Mouse (Mus musculus) layer of hippocampus, postnatal 25 days (tissue): ENCODE measurements around the gene Golga1. TPM values are rescaled to one million over a fixed set of nuclear protein-coding genes. Genes with fewer than 3 reads are reported as not detected.

Experiments used
- DNase-seq, 2 experiments: peaks; one replicate each; pipeline ENCODE4 v3.0.0; 2022; ENCODE audit warnings: mixed read lengths in 2 of 2, low spot score in 1 of 2; ENCODE audit errors: extremely low spot score in 1 of 2
- total RNA-seq, 2 experiments: library from RNA; stranded (reverse); gene quantifications; 2 replicates each; pipeline ENCODE4 v1.2.3; 2021

The Golga1 gene
- total RNA-seq, 2 experiments from 2014 or later, result 30.8 to 36.4 TPM

DNA sequence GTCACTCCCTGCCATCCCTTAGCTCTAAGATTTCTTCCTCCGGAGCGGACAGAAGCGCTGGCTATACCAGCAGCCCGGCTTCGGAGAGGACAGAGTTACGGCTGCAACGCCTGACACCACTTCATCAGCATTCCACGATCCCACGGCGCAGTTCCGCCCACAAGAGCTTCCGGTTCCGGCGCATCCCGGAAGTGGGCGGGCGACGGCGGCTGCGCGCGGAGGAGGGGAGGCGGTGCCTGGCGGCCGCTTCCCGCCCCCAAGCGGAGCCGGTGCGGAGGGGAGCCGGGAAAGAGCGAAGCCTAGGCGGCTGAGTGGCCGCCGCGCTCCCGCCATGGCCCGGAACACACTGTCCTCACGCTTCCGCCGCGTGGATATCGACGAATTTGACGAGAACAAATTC is 57.5 kb downstream of the Golga1 start:
- DNase-seq, result peak; percentile 87 to 91

DNA sequence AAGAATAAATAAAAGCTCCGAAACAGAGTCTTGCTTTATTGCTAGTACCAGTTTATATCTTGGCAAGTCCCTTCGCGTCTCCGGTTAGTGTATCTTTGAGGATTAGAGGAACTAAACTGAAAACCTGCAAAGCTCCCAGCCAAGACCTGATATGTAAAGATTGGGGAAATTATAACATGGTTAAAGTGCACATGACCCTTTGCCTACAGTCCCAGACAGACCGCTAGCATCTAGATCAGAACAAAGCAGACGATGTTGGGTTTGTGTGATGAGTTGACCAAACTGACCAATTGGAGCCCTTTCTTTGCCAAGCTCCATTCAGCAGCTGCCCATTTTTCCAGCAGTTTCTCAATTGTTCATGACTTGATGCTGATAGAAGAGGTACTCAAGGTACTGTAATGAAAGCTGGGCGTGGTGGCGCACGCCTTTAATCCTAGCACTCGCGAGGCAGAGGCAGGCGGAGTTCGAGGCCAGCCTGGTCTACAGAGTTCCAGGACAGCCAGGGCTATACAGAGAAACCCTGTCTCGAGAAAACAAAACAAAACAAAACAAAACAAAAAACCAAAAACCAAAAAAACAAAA is 59.1 kb downstream of the Golga1 start:
- no peak for DNase-seq

DNA sequence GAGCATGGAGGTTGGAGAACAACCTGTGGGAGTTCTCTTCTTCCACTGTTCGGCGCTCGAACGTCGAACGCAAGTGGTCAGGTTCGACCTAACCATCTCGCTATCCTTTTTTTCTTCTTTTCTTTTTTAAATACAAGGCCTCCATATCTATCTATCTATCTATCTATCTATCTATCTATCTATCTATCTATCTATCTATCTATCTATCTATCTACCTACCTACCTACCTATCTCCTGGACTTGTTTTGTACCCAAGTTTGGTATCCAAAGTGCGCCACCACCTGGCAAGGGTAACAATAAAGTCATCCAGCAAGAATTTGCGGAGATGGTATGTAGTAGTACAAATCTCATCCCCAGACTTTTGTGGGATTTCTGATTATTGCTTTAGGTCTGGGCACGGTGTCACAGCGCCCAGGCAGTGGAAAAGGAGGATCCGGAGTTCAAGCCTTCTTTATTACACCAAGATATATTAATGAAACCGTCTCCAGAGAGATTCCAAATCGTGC is 59.7 kb downstream of the Golga1 start, which contains the start of gene Rpl35:
TSS of gene Rpl35 (minus strand) at position 51 of the 506 bp plus-strand sequence.
- DNase-seq, result peak in 1 of 2 experiments; percentile 49

DNA sequence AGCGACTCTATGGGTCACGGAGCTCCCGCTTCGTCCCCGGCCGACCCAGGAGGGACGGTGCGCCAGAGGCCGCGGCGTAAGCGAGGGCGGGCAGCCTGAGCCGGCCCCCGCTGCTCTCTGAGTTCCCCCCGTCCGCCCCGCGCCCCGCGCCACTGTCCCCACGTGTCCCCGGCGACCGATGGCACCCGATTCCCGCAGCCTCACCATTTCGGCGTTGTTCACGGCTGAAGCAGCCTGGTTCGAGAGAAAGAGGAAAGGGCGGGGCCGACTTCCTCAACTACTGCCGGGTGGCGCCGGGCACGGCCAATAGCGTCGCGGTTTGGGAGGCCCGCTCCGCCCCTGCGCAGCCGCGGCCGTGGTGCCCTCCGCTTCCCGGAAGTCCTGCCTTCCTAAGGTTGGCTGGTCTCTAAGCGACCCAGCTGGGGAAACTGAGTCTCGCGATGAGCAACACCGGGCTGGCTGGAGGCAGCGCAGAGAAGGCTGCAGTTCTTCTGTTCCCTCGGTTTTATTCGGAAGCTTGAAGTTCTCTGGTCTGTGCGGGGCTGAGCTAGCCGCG is 60.4 kb downstream of the Golga1 start, which contains the start of gene Arpc5l:
TSS of gene Arpc5l (plus strand) at position 469 of the 556 bp plus-strand sequence.
- peak; percentile 82 to 83 for DNase-seq

DNA sequence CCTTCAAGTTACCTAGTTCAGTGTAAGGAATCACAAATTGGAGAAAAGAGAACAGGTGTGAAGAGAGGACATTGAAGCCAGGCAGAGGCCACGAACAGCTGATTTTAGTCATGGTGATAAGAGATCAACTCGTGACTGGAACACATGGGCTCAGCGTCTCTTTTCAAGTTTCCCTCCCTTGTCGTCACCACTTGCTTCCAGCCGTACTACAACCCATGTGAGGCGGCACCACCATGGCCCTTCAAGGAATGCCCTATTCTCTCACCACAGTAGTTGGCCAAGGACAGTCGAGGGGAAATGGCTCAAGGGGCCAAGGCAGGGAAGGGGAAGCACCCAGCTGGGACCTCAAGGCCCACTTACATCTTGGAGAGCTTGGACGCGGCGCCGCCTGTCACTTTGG is 61.0 kb downstream of the Golga1 start:
- DNase-seq, result no peak

DNA sequence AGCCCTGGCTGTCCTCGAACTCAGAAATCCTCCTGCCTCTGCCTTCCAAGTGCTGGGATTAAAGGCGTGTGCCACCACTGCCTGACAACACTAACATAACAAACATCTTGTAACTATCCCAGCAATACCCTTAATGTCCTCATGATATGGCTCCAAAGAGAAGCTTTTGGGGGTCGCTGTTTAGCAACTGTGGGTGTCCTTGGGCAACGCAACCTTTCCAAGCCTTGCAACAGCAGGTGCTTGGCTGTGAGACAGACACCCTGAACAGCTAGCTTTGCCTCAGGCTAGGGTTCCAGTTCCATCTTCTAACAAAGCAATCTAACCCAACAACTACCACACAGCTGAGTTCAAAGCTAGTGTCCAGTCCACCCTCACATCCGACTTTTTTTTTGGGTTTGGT is 61.8 kb downstream of the Golga1 start:
- no peak for DNase-seq

DNA sequence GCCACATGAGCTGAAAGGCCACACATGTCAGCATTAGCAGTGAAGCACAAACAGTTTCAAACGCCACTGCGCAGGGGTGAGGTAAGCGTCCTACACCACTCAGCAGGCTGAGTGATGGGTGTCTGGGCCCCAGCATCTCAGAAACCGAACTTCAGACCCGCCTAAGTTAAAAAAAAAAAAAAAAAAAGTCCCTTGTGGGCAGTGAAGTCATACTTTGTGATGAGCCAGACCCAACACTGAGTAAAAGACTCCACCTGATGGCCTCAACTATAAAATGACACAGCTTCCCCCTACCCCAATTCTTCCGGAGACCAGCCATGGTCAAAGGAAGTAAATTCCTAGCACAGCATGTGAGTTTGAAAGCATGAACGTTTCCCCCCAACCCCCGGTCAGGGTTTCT is 62.2 kb downstream of the Golga1 start:
- DNase-seq, result no peak

DNA sequence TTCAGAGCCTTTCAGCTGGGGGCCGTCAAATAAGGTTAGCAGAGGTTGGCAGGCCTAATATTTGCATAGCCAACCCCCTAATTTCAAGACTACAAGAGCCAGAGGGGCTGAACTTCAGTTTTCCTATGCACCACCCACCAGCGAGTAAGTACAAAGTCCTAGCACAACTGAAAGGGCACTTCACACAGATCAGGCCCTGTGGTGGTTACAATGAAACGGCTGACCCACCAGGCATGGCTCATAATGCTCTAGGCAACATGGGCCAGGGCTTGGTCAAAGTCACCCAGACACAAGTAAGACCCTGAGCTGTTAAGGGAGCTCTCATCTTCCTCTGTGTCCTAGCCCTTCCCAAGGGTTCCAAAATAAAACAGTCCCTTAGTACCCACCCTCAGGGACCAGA is 63.5 kb downstream of the Golga1 start:
- no peak for DNase-seq

DNA sequence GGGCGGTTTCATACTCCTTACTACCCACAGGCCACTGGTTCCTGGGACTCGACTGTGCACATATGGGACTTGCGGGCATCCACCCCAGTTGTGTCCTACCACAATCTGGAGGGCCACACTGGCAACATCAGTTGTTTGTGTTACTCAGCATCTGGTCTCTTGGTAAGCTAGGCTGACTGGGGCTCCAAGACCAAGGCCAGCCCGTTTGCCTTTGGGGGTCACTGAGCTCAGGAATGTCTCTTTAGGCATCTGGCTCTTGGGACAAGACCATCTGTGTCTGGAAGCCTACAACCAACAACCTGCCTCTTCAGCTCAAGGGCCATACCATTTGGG is 64.8 kb downstream of the Golga1 start:
- DNase-seq, result no peak

DNA sequence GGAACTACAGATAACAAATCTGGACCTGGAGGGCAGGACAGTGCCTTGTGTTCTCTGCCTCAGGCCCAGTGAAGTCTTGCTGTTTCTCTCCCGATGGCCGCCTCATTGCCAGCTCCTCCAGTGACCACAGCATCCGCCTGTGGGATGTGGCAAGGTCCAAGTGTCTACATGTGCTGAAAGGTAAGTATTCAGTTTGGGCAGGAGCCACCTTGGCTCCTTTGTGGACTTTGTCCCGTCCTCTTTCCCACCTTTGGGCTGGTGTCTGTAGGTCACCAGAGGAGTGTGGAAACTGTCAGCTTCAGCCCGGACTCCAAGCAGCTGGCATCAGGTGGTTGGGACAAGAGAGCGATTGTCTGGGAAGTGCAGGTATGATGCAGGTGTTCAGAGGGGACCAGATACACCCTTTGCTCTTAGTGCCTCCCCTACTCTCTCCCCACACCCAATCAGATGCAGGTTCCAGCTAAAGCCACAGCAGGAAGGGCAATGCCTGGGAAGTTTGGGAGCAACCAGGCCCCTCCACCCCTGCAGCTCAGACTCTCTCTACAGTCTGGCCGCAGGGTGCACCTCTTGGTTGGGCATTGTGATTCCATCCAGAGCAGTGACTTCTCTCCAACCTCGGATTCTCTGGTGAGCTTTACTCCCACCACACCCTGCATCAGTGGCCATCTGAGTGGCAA is 65.3 kb downstream of the Golga1 start:
- no peak for DNase-seq

DNA sequence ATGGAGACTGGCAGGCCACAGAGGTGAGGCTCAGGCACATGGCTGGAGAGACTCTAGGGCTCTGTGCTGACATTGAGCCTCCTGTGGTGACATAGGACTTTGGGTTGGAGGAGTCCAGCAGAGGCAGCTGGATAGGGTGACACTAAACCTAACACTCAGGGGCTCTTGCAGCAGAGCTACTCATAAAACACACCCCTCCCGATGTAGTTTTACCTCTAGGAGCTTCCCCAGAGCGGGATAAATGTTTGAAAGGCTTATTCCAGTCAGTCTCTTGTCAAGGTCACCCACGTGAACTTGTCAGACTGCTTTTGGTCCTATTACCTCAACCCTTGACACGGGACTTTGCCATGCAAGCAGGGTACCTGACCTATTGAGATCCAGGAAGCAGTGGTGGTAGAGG is 66.0 kb downstream of the Golga1 start:
- no peak for DNase-seq

DNA sequence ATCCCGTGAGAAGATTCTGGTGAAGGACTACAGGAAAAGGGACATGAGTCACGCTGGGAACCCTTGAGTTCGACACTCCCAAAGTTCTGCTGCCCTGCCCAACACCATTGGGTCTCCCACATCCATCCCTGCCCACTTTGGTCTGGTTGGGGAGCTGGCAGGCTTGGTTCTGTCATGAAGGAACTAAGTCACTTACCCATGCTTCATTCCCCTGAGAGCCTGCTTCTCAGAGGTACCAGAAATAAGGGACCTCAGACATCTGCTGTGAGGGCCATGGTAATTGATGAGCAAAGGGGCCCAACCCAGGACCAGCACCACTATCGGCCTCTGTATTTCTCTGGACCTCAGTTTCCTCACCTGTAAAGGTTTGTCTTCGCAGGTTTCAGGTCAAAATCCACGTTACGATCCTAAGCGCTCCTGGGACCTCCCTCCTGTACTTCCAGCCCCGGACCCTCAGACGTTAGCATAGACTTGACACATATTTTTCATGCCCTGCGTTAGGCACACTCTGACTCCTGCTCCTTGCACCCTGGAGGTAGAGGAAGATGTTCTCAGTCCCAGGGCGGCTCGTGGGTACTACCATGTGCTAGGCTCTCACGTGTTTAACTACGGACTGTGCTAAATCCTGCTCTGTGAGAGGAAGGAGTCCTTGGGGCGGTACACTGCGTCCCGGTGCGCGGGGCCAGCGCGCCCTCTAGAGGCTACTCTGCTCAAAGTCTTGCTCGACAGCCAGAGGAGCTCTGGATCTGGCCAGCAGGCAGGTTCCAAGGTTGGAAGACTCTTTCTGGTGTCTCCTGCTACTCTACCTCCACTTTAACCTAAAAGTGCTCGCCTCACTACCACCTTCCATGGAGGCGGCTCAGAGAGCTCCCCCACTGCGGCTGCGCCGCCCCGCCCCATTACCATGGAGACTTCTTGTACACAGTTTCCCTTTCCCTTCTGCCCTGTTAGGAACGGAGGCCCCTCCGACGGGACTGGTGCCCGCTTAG is 67.7 kb downstream of the Golga1 start, which contains the start of gene Wdr38:
TSS of gene Wdr38 (plus strand) at position 91 of the 989 bp plus-strand sequence.
- peak; percentile 90 for DNase-seq

DNA sequence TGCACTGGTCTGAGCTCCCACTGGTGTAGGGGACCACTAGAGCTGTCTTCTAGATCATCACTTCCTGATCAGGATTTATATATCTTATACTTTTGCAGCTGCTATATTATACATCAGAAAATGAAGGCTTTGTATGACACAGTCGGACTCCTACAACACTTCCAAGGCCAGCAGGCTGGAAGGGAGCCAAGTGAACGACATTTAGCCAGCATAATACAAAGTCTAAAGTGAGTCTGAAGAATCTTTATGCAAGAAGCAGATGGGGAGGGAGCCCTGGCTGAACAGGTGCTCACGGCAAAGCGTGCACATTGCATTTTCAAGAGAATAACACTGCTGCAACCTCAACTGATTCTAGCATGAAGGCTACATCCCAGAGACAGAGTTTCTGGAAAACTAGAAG is 72.9 kb downstream of the Golga1 start:
- DNase-seq, result no peak

DNA sequence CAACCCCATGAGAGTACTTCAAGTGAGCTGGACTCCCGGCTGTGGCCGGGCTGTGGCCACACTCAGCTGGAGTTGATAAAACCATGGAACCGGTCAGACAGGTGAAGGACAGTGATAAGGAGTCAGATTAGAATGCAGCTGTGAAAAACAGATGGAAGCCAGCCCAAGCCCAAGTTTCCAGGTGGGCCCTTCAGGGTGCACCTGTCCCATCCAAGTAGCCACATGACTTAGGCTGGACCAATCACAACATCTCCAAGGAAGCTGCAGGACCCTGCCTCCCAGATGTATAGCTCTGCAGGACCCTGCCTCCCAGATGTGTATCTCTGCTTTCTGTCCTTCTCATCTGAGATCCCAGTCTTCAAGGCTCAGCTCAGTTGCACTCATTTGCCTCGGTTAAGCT is 73.3 kb downstream of the Golga1 start:
- no peak for DNase-seq

DNA sequence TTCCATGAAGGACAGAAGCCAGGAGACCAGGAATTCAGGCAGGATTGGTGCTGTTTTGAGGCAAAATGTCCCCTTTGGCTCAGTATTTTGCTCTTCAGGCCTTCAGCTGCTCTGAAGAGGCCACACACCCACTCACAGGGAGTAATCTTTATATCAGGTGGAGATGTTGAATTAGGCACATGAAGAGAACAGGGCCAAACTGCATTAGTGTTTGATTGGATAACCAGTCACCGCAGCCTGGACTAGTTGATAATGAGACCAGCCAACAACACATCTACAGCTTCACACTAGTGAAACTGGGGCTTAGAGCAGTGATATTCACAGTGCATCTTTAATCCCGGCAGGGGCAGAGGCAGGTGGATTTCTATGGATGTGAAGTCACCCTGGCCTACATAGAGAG is 76.4 kb downstream of the Golga1 start:
- no peak for DNase-seq

DNA sequence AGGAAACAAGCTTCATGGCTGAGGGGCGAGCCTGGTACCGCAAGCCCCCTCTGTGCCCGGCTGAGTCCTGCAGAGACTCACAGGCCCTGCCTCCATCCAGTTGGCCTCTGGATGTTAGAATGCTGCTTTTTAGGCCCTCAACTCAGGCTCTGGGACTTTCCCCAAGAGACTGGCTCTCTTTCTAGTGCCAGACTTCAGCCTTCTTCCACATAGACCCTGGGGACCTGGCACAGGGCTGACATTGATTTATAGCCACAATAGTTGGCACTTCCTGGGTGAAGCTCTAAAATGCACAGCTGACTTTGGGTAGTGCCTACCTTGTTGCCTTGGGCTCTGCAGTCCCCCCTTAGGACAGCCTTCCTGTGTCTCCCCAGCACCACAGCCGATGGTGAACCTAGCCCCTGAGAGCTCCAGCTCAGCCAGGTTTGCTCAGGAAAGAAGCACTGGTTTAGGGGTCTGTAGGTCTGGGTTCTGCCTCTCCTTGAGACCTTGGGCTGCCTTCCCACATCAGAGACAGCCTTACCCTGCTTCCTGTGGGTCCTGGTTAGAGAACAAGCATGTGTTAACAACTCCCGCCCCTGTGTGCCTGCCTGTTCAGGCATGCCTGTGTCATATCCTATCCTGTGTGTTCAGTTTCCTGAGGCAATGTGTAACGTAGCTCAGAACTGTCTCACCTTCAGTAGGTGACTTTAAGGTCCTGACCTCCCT is 77.4 kb downstream of the Golga1 start:
- DNase-seq, result no peak

DNA sequence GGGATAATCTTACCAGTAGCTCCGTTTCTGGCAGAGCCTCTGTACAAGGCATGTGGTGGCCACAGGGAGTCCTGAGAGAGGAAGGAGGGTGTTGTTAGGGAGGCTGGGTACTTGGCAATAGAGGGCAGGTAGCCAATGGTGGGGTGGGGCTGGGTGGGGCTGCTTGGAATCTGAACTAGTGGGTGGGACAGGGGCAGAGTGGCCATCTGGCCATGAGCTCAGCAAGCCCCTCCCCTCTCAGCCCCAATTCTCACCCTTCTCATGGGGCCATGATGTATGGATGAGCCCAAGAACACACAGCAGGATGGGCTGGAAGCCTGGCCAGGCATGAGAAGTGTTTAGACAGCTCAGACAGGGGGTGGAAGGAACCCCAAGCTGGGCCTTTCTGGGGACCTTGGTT is 78.0 kb downstream of the Golga1 start:
- DNase-seq, result no peak

DNA sequence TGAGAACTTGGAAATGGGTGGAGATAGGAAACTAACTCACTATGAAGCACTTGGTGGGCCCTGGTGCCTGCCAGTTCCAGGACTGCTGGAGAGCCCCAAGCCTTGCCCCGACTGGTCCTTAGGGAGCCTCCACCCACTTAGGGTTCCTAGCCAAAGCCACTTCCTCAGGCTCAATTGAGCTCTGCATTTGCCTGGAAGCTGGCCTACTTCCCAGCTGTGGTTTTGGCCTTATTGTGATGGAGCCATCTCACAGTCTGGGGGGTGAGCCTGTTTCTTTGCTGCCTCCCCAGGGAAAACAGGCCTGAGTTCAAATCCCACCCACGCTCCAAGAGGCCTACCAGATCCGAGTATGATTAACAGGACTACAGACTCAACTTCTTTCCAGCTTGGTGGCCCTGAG is 78.8 kb downstream of the Golga1 start:
- DNase-seq, result no peak

DNA sequence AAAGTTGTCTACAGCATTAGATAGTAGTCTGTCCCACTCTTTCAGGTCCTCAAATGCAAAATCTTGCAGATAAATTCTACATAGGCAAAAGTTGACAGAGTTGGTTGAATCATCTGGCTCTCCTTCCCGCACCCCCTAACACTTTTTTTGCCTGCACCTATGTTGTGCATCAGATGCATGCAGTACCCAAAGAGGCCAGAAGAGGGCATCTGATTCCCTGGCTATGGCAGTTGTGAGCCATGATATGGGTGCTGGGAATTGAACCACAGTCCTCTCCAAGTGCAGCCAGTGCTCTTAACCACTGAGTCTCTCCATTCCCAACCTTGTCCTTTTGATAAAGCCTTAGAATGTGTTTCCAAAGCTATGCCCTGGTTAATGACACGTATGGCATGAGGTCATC is 81.9 kb downstream of the Golga1 start:
- no peak for DNase-seq

DNA sequence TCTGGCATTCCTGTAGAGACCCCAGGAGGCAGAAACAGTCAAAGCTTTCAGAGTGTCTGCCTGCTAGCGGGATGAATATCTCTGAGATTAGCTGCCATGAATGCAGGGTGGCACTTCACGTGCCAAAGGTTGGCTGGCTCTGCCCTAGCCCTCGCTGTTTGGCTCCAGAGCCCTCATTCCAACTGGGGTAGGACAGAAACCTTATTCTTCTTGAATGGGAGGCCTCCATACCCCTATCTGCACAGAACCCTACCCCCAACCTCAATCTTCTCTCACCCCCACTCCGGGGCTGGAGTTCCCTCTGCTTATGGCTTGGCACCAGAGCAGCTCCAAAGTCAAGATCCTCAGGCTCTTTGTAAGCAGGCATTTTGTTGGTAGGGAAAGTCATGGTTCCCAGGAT is 87.5 kb downstream of the Golga1 start:
- DNase-seq, result no peak
